Mouse (Mus musculus): ENCODE measurements around the gene Grb2. TPM values are rescaled to one million over a fixed set of nuclear protein-coding genes. Genes with fewer than 3 reads are reported as not detected.

Gene Grb2
- polyA plus RNA-seq, 1 experiment from 2014 or later, result 113 TPM

DNA sequence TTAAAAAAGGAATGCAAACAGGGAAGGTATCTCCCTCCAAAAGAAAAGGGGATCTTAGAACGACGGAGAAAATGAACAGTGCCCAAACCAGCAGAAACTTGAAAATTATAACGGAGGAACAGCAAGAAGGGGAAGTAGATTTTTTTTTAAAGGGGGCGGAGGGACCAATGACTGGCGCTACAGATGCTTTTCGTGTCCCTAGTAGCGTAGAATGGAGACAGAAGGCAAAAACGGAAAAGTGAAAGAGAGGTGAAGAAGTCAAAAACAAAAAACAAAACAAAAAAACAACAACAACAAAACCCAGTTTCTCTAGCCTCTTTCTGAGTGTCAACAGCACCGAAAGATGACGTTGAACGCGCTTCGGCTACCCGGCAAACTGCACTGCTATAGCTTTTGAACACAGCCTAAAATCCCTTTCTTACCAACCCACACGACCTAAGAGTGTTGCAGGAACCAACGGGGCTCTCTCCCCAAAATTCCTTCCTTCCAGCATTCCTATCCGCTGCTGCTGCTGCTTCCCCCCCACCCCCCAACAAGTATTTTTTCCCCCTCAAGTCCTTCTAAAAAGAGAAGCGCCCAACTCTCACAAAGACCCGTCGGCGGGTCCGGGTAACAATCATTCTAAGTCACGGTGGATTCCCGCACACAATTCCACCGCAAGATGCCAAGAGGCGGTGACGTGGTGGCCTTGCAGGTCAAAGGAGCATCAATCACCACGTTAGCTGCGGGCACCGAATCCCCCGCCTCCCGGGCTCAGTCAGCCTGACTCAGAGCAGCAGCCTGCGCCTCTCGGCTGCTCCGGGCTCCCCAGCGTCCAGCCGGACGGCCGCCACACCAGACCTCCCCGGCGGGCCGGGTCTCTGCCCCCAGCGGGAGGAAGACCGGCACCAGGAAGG lies 836 bp downstream of the Grb2 start:
- Histone ChIP-seq H3K9me3 (ENCODE audit: control insufficient read depth, low read length) (no peaks in the 10 kb centered on the region), H3K27ac (replicated peaks; ENCODE audit: low read depth, low read length) (peak overlapping the region; percentile 95), H3K27me3 (ENCODE audit: control insufficient read depth, insufficient read depth, low read length) (no peaks in the 10 kb centered on the region), H3K4me1 (ENCODE audit: control insufficient read depth, insufficient read depth, low read length) (peaks cover 18% of the 10 kb centered on the region), H3K4me2 (ENCODE audit: low read length) (peak overlapping the region; percentile 84), H3K4me3 (replicated peaks; ENCODE audit: low read depth, low read length) (peak overlapping the region; percentile 99), H3K9ac (replicated peaks; ENCODE audit: low read length) (peak overlapping the region; percentile 92), H3K36me3 (ENCODE audit: control insufficient read depth, insufficient read depth, low read length) (no peaks in the 10 kb centered on the region)
- ATAC-seq (ENCODE audit: low FRiP score, low TSS enrichment) (no peak; the same call in 1 of the 2 replicates), DNase-seq (peak; percentile 65)
- WGBS, result under 1% methylated on average over 42 of the region's 44 CpGs

DNA sequence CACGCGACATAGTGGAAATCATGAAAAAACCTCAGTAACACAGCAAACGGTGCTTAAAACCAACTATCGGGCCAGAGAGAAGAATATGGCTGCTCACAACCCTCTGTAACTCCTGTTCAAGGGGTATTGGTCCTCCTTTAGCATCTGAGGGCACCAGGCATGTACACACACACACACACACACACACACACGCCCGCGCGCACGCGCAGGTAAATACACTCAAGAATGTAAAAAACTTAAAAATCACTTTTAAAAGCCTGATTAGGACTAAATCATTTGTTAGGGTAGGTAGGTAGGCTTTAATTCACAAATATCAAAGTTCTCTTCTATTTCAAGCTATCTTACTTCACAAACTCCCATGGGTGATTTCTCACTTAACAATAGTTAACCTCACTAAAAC lies 1.8 kb downstream of the Grb2 start:
- Histone ChIP-seq H3K4me3 (replicated peaks; ENCODE audit: low read depth, low read length) (no peak overlapping the region), H3K9me3 (ENCODE audit: control insufficient read depth, low read length) (no peaks in the 10 kb centered on the region), H3K27me3 (ENCODE audit: control insufficient read depth, insufficient read depth, low read length) (no peaks in the 10 kb centered on the region), H3K27ac (replicated peaks; ENCODE audit: low read depth, low read length) (no peak overlapping the region), H3K36me3 (ENCODE audit: control insufficient read depth, insufficient read depth, low read length) (no peaks in the 10 kb centered on the region), H3K4me1 (ENCODE audit: control insufficient read depth, insufficient read depth, low read length) (peaks cover 18% of the 10 kb centered on the region), H3K9ac (replicated peaks; ENCODE audit: low read length) (peak overlapping the region; percentile 92), H3K4me2 (ENCODE audit: low read length) (peak overlapping the region; percentile 84)
- WGBS, result 90% methylated on average over 10 of the region's 10 CpGs
- ATAC-seq (ENCODE audit: low FRiP score, low TSS enrichment) (no peak), DNase-seq (no peak)

GRCm38 (mm10) chr11:115705561-115705960 lies 2.8 kb downstream of the Grb2 start:
- WGBS, result 91% methylated on average over 2 of the region's 2 CpGs
- no peaks in the 10 kb centered on the region for H3K36me3 ChIP-seq (ENCODE audit: control insufficient read depth, insufficient read depth, low read length)
- no peaks in the 10 kb centered on the region for H3K27me3 ChIP-seq (ENCODE audit: control insufficient read depth, insufficient read depth, low read length)
- no peak overlapping the region for H3K9ac ChIP-seq (replicated peaks; ENCODE audit: low read length)
- no peak for DNase-seq
- no peak overlapping the region for H3K4me3 ChIP-seq (replicated peaks; ENCODE audit: low read depth, low read length)
- no peak overlapping the region for H3K4me2 ChIP-seq (ENCODE audit: low read length)
- no peak for ATAC-seq (ENCODE audit: low FRiP score, low TSS enrichment)
- H3K4me1 ChIP-seq (ENCODE audit: control insufficient read depth, insufficient read depth, low read length), result peaks cover 18% of the 10 kb centered on the region
- H3K9me3 ChIP-seq (ENCODE audit: control insufficient read depth, low read length), result no peaks in the 10 kb centered on the region
- H3K27ac ChIP-seq (replicated peaks; ENCODE audit: low read depth, low read length), result no peak overlapping the region

GRCm38 (mm10) chr11:115704648-115705047 lies 3.7 kb downstream of the Grb2 start:
- Histone ChIP-seq H3K4me1 (ENCODE audit: control insufficient read depth, insufficient read depth, low read length) (peaks cover 20% of the 10 kb centered on the region), H3K9me3 (ENCODE audit: control insufficient read depth, low read length) (no peaks in the 10 kb centered on the region), H3K4me2 (ENCODE audit: low read length) (no peak overlapping the region), H3K27me3 (ENCODE audit: control insufficient read depth, insufficient read depth, low read length) (no peaks in the 10 kb centered on the region), H3K36me3 (ENCODE audit: control insufficient read depth, insufficient read depth, low read length) (no peaks in the 10 kb centered on the region), H3K9ac (replicated peaks; ENCODE audit: low read length) (no peak overlapping the region), H3K4me3 (replicated peaks; ENCODE audit: low read depth, low read length) (no peak overlapping the region), H3K27ac (replicated peaks; ENCODE audit: low read depth, low read length) (no peak overlapping the region)
- no peak for ATAC-seq (ENCODE audit: low FRiP score, low TSS enrichment)
- DNase-seq, result no peak
- 95% methylated on average over 10 of the region's 10 CpGs for WGBS

GRCm38 (mm10) chr11:115703466-115703865 lies 4.9 kb downstream of the Grb2 start:
- WGBS, result 92% methylated on average over 2 of the region's 2 CpGs
- Histone ChIP-seq H3K36me3 (ENCODE audit: control insufficient read depth, insufficient read depth, low read length) (no peaks in the 10 kb centered on the region), H3K27me3 (ENCODE audit: control insufficient read depth, insufficient read depth, low read length) (no peaks in the 10 kb centered on the region), H3K27ac (replicated peaks; ENCODE audit: low read depth, low read length) (no peak overlapping the region), H3K4me3 (replicated peaks; ENCODE audit: low read depth, low read length) (no peak overlapping the region), H3K9ac (replicated peaks; ENCODE audit: low read length) (no peak overlapping the region), H3K4me2 (ENCODE audit: low read length) (no peak overlapping the region), H3K9me3 (ENCODE audit: control insufficient read depth, low read length) (no peaks in the 10 kb centered on the region), H3K4me1 (ENCODE audit: control insufficient read depth, insufficient read depth, low read length) (peaks cover 20% of the 10 kb centered on the region)
- ATAC-seq (ENCODE audit: low FRiP score, low TSS enrichment) (no peak), DNase-seq (no peak)

DNA sequence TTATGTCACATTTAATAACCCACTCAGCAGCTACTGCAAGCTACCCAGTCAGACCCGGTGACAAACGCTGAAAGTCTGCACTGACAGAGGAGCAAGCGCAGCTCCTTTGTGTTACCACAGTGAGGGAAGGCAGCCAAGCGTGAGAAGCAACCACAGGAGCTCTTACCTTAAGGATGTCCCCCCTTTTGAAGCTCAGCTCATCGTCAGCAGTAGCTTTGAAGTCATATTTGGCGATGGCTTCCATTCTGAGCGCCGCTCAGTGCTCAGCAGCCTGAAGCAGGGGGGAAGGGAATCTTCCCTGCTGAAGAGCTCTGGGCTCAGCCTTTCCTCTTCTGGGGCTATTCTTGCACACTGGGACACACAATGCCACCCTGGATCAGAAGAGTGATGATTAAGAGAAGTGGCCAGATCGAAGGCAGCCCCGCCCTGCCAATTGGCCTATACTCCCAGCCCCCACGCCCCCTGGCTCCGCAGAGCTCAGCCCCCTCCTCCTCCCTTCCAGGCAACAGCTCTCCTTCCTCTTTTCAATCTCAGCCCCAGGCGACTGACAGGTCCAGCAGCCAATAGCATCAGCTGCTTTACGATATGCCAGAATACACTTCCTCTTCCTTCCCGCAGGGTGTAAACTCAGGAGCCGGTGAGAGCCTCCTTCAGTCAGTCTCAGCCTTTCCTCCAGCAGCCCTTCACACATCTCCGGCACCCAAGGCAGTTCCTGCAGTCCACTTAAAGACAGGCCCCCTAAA lies 9.2 kb downstream of the Grb2 start:
- peak; percentile 94 for DNase-seq
- Histone ChIP-seq H3K9me3 (ENCODE audit: control insufficient read depth, low read length) (no peaks in the 10 kb centered on the region), H3K27me3 (ENCODE audit: control insufficient read depth, insufficient read depth, low read length) (no peaks in the 10 kb centered on the region), H3K4me1 (ENCODE audit: control insufficient read depth, insufficient read depth, low read length) (peaks cover 25% of the 10 kb centered on the region), H3K9ac (replicated peaks; ENCODE audit: low read length) (peak overlapping the region; percentile 69), H3K36me3 (ENCODE audit: control insufficient read depth, insufficient read depth, low read length) (peaks cover 3% of the 10 kb centered on the region; the same call in 1 of the 2 replicates), H3K4me3 (replicated peaks; ENCODE audit: low read depth, low read length) (peak overlapping the region; percentile 49), H3K27ac (replicated peaks; ENCODE audit: low read depth, low read length) (peak overlapping the region; percentile 89), H3K4me2 (ENCODE audit: low read length) (peak overlapping the region; percentile 87)
- WGBS, result 1% methylated on average over 17 of the region's 17 CpGs
- peak; percentile 92 for ATAC-seq (ENCODE audit: low FRiP score, low TSS enrichment)

DNA sequence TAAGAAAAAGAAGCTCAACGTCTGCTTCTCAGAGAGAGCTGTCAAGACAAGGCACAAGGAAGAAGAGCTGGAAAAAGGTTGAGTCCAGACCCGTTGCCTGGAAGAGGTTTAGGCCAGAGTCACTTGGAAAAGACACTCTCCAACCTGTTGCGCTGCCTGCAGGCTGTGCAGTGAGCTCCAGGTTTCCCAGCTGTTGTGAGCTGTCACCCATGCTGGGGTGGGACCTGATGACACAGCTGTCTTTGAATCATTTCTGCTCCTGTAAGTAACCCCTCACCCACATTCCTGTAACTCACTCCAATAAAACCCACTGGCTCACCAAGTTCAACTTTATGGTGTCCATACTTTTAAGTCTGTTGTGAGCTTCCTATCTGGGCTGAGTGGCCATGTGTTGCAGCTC lies 10.7 kb downstream of the Grb2 start:
- H3K9me3 ChIP-seq (ENCODE audit: control insufficient read depth, low read length), result no peaks in the 10 kb centered on the region
- 94% methylated on average over 3 of the region's 3 CpGs for WGBS
- H3K4me1 ChIP-seq (ENCODE audit: control insufficient read depth, insufficient read depth, low read length), result peaks cover 25% of the 10 kb centered on the region
- peak overlapping the region; percentile 49; the same call in 1 of the 2 replicates for H3K4me3 ChIP-seq (replicated peaks; ENCODE audit: low read depth, low read length)
- no peak overlapping the region for H3K9ac ChIP-seq (replicated peaks; ENCODE audit: low read length)
- peaks cover 3% of the 10 kb centered on the region; the same call in 1 of the 2 replicates for H3K36me3 ChIP-seq (ENCODE audit: control insufficient read depth, insufficient read depth, low read length)
- H3K4me2 ChIP-seq (ENCODE audit: low read length), result peak overlapping the region; percentile 87
- ATAC-seq (ENCODE audit: low FRiP score, low TSS enrichment) (no peak), DNase-seq (no peak)
- H3K27me3 ChIP-seq (ENCODE audit: control insufficient read depth, insufficient read depth, low read length), result no peaks in the 10 kb centered on the region
- H3K27ac ChIP-seq (replicated peaks; ENCODE audit: low read depth, low read length), result no peak overlapping the region

DNA sequence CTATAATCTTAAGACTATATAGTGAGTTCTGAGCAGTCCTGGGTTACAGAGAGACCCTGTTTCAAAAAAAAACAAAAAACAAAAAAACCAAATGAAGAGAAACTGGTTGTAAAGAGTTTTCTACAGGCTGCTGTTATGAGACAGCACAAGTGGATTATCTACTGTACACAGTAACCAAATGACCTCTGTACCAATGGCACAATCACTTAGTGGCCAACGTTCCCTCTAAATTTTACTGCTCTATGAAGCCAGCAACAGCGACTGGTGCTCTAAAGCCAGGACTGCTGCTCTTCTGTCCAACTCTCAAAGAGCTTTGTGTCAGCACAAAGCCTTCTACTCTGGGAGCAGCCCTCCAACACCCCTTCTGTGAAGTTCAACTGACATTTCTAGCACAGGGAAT lies 11.3 kb downstream of the Grb2 start:
- Histone ChIP-seq H3K27me3 (ENCODE audit: control insufficient read depth, insufficient read depth, low read length) (no peaks in the 10 kb centered on the region), H3K4me3 (replicated peaks; ENCODE audit: low read depth, low read length) (no peak overlapping the region), H3K36me3 (ENCODE audit: control insufficient read depth, insufficient read depth, low read length) (peaks cover 3% of the 10 kb centered on the region; the same call in 1 of the 2 replicates), H3K4me1 (ENCODE audit: control insufficient read depth, insufficient read depth, low read length) (peaks cover 25% of the 10 kb centered on the region), H3K27ac (replicated peaks; ENCODE audit: low read depth, low read length) (no peak overlapping the region), H3K9ac (replicated peaks; ENCODE audit: low read length) (no peak overlapping the region), H3K4me2 (ENCODE audit: low read length) (peak overlapping the region; percentile 87; the same call in 1 of the 2 replicates), H3K9me3 (ENCODE audit: control insufficient read depth, low read length) (no peaks in the 10 kb centered on the region)
- WGBS, result 91% methylated on average over 2 of the region's 2 CpGs
- DNase-seq (no peak), ATAC-seq (ENCODE audit: low FRiP score, low TSS enrichment) (no peak)
